Mouse (Mus musculus) embryonic facial prominence, embryonic 15.5 days (tissue): ENCODE results near the gene Galnt18. TPM values are rescaled to one million over a fixed set of nuclear protein-coding genes. Genes with fewer than 3 reads are reported as not detected.

ENCODE experiments used
- ATAC-seq: fragments of 200-750 bp; cut with Nextera tagmentation; 2 replicates; pipeline ENCODE4 v1.8.0; 2017; ENCODE audit warnings: low read depth, moderate TSS enrichment; ENCODE audit not compliant: insufficient number of reproducible peaks, low FRiP score, low TSS enrichment
- H3K27ac ChIP-seq: fragments of 300-500 bp; sonication (generic); replicated peaks from 2 replicates; pipeline ENCODE4 v1.5.1; 2015; ENCODE audit warnings: mild to moderate bottlenecking, inconsistent platforms
- H3K27me3 ChIP-seq: fragments of 300-500 bp; sonication (generic); 2 replicates; pipeline ENCODE4 v1.6.1; 2015; ENCODE audit warnings: inconsistent platforms
- H3K36me3 ChIP-seq: fragments of 300-500 bp; sonication (generic); 2 replicates; pipeline ENCODE4 v1.6.1; 2015; ENCODE audit warnings: mild to moderate bottlenecking, inconsistent platforms
- H3K4me1 ChIP-seq: fragments of 300-500 bp; sonication (generic); 2 replicates; pipeline ENCODE4 v1.6.1; 2015; ENCODE audit warnings: inconsistent platforms
- H3K4me2 ChIP-seq: fragments of 300-500 bp; sonication (generic); replicated peaks from 2 replicates; pipeline ENCODE4 v1.6.1; 2015; ENCODE audit warnings: mild to moderate bottlenecking, inconsistent platforms
- H3K4me3 ChIP-seq: fragments of 300-500 bp; sonication (generic); replicated peaks from 2 replicates; pipeline ENCODE4 v1.5.1; 2015; ENCODE audit warnings: mild to moderate bottlenecking, inconsistent platforms
- H3K9ac ChIP-seq: fragments of 300-500 bp; sonication (generic); 2 replicates; pipeline ENCODE4 v1.6.1; 2015; ENCODE audit warnings: inconsistent platforms
- H3K9me3 ChIP-seq: fragments of 300-500 bp; sonication (generic); replicated peaks from 2 replicates; pipeline ENCODE4 v1.6.1; 2016; ENCODE audit warnings: inconsistent platforms
- WGBS: fragments of 180-500 bp; shearing (Covaris S2); methylation state at CpG from one replicate; pipeline ENCODE4 v1.1.7; 2015; 5-methylcytosine and 5-hydroxymethylcytosine counted together
- polyA plus RNA-seq: library from polyadenylated mRNA; unstranded; fragments of >200 nt; fragmentation: Nextera tagmentation; extraction: Ambion mirVana; gene quantifications from 2 replicates; pipeline ENCODE4 v1.2.1, GENCODE M21; 2015

The Galnt18 gene
- polyA plus RNA-seq, 1 experiment from 2014 or later: 30.0 TPM

DNA sequence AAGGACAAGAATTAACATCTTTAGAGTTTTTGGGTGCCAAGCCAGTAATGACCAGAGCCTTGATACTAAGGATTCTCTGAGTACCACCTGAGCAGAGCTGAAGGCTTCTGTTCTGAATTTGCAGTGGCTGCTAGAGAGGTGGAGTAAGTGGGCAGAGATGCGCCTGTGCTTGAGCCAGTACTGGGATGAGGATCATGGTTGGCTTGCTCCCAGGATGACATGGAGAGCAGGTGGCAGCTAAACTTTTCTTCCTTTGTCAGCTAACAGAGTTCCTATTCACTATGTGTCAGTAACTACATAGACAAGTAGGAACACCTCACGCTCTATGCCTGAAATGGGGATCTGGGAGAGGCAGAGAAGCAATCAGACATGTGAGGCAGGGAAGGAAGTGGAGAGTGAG lies 264.3 kb downstream of the Galnt18 start:
- Histone ChIP-seq H3K27me3 (no peaks in the 10 kb centered on the region), H3K9me3 (no peaks in the 10 kb centered on the region), H3K4me3 (no peak overlapping the region), H3K36me3 (0 out of 2 replicates have a peak, but pooled peaks cover 7% of the 10 kb centered on the region), H3K4me1 (peaks cover 11% of the 10 kb centered on the region), H3K4me2 (no peak overlapping the region), H3K27ac (no peak overlapping the region), H3K9ac (no peak overlapping the region)
- 80% methylated on average over 2 of the region's 2 CpGs for WGBS
- no peak for ATAC-seq

DNA sequence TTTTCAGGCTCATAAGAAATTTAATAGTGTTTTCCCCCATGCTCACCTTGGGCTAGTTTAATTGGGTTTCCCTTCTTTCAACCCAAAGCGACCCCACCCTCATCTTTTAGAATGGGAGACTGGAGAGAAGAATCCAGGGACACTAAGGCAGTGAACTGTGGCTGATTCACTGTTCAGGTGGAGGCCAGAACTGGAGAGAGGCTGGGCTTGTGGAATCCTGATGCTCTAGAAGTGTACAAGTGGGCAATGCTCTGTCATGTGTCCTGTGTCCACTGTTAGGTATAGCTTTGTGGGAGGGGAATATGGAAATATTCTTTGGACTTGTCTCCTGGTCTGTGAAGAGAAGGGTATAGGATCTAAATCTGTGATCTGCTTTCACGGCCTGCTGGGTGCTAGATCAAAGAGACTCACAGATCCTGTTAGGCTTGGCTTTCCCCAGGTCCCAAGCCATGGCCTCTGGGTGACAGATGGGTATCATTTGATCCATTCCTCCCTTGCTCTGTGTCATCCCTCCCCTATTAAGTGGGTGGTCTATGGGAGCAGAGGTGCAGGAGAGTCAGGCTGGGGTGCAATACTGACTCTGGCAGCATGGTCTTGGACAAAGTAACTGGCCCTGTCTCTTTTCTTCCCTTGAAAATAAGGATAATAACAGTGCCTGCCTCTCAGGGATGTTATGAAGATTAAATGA lies 270.5 kb downstream of the Galnt18 start:
- no peak overlapping the region for H3K4me3 ChIP-seq
- no peaks in the 10 kb centered on the region for H3K27me3 ChIP-seq
- no peak overlapping the region for H3K9ac ChIP-seq
- H3K4me2 ChIP-seq: no peak overlapping the region
- H3K4me1 ChIP-seq: no peaks in the 10 kb centered on the region
- peaks cover 11% of the 10 kb centered on the region; the same call in 1 of the 2 replicates for H3K36me3 ChIP-seq
- no peak for ATAC-seq
- H3K9me3 ChIP-seq: no peaks in the 10 kb centered on the region
- WGBS: 68% methylated on average over 2 of the region's 2 CpGs
- no peak overlapping the region for H3K27ac ChIP-seq

DNA sequence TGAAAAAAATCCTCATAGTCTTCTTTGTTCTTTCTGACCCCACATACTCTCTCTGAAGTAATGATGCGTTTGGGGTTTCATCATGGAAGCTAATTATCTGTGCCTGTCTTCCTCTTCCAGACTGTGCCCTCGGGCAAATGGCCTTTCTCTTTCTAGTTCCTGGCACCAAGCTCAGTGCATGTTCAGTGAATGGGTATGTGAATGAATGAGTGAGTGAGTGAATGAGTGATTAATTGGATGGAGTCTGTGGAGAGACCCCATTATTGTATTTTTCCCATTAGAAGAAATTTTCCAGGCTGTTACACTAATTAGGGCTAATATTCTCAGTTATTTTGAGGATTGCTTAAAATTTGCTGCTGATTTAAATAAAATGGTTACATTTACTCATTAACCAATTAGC lies 279.2 kb downstream of the Galnt18 start:
- WGBS: 65% methylated on average over 2 of the region's 2 CpGs
- H3K27me3 ChIP-seq: no peaks in the 10 kb centered on the region

DNA sequence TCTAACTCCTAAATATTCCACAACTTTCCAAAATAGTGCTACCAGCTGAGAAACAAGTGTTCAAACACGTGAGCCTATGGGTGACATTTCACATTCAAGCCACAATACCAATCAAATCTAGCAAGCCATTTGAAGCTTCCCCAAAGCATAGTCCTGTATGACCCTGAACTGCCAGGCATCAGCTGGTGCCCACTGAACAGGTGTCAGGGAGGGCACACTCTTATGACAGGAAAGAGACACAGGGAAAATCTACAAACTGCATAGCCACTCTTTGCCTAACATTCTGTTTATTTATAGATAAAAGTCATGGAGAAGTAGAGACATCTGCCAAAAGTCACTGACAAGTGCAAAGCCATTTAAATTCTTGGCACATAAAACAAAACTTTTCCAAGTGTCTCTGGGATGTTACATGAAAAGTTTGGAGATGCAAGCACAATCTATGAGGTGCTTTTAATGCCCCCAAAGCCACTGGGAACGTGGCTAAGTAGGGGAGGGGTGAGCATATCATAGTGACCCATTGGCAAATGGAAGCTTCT lies 280.5 kb downstream of the Galnt18 start:
- WGBS: 56% methylated on average over 2 of the region's 2 CpGs
- no peak overlapping the region for H3K9ac ChIP-seq
- H3K4me3 ChIP-seq: no peak overlapping the region
- H3K4me2 ChIP-seq: no peak overlapping the region
- H3K4me1 ChIP-seq: peaks cover 9% of the 10 kb centered on the region; the same call in 1 of the 2 replicates
- H3K27me3 ChIP-seq: no peaks in the 10 kb centered on the region
- no peak overlapping the region for H3K27ac ChIP-seq
- H3K9me3 ChIP-seq: no peaks in the 10 kb centered on the region
- ATAC-seq: no peak
- H3K36me3 ChIP-seq: 0 out of 2 replicates have a peak, but pooled peaks cover 2% of the 10 kb centered on the region

More for the DNA sequence above, 279.2 kb downstream of the Galnt18 start:
- Histone ChIP-seq H3K9me3 (no peaks in the 10 kb centered on the region), H3K4me1 (peaks cover 9% of the 10 kb centered on the region; the same call in 1 of the 2 replicates), H3K4me3 (no peak overlapping the region), H3K27ac (no peak overlapping the region), H3K9ac (no peak overlapping the region), H3K4me2 (no peak overlapping the region), H3K36me3 (0 out of 2 replicates have a peak, but pooled peaks cover 2% of the 10 kb centered on the region)
- ATAC-seq: no peak

DNA sequence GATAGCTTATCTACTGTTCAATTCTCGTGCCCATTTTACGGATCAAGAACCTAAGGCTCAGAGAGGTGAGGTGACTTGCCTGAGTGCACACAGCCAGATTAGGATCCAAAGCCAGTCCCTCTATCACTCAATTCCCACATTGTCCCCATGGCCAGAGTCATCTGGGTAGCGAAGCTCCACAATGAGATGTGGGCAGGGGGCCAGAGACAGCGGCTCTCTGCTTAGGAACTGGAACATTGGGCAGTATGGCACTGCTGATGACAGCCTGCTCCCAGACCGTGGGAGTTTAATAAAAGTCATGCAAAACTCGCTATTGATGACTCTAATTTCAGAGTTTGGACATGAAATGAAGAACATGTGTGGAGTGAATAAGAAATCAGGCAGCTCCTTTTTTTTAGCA lies 282.6 kb downstream of the Galnt18 start:
- H3K27me3 ChIP-seq: no peaks in the 10 kb centered on the region
- no peaks in the 10 kb centered on the region for H3K36me3 ChIP-seq
- peaks cover 9% of the 10 kb centered on the region; the same call in 1 of the 2 replicates for H3K4me1 ChIP-seq
- H3K27ac ChIP-seq: no peak overlapping the region
- WGBS: 54% methylated on average over 6 of the region's 6 CpGs
- H3K9ac ChIP-seq: no peak overlapping the region
- no peak overlapping the region for H3K4me3 ChIP-seq
- H3K4me2 ChIP-seq: no peak overlapping the region
- ATAC-seq: no peak
- H3K9me3 ChIP-seq: no peaks in the 10 kb centered on the region

DNA sequence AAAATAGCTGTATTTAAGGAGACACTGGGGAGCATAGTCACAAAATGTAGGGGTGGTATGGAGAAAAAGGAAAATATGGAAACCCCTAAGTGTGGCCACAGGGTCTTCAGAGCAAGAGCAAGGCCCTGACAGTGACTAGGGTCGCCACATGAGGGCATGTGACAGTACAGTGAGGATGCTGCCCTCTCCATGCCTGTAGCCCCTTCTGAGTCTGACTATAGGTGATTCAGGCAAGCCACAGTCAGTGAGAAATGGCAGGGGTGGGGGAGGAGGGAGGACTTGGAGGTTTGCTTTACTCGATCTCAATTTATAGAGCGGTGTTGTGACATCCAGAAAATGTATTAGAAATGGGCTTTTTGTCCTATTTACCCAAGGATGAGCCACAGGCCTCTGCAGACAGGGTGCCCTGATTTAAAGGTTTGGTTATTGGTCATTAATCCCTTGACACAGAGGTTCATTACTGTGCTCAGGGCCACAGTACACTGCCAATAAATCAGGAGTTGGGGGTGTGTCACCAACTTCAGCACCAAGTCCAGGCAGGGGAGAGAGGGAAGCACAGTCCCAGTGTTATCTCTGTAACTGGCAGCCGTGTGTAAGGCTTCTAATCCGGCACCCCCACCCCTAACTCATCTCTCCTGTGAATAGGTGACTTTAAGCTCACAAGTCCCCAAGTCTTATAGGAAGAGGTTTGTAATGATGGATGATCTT lies 287.4 kb downstream of the Galnt18 start:
- H3K9me3 ChIP-seq: no peaks in the 10 kb centered on the region
- H3K4me2 ChIP-seq: no peak overlapping the region
- H3K9ac ChIP-seq: no peak overlapping the region
- WGBS: 82% methylated on average over 5 of the region's 5 CpGs
- peaks cover 4% of the 10 kb centered on the region; the same call in 1 of the 2 replicates for H3K4me1 ChIP-seq
- 0 out of 2 replicates have a peak overlapping the region, but pooled peaks have one; percentile 34 for H3K27ac ChIP-seq
- H3K36me3 ChIP-seq: no peaks in the 10 kb centered on the region
- no peak overlapping the region for H3K4me3 ChIP-seq
- ATAC-seq: no peak
- H3K27me3 ChIP-seq: no peaks in the 10 kb centered on the region

DNA sequence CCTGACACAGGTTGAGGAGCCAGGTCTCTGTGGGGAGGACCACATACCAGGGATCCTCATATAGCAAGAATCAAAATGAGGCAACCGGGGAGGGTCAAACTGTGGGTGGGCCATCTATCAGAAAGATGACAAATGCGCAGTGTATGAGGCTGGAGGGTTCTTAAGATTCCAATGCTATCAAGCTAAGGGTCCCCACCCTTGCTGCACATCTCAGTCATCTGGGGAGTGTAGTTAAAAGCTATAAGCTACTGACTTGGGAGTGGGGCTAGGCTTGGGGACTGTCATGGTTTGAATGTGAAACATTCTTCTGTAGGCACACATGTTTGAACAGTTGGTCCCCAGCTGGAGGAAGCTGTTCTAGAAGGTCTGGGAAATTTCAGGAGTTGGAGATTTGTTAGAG lies 288.2 kb downstream of the Galnt18 start:
- H3K36me3 ChIP-seq: no peaks in the 10 kb centered on the region
- WGBS: 82% methylated on average over 2 of the region's 2 CpGs
- H3K4me3 ChIP-seq: no peak overlapping the region
- no peak overlapping the region for H3K27ac ChIP-seq
- no peaks in the 10 kb centered on the region for H3K27me3 ChIP-seq
- no peak overlapping the region for H3K9ac ChIP-seq
- no peaks in the 10 kb centered on the region; the same call in 1 of the 2 replicates for H3K4me1 ChIP-seq
- no peak; the same call in 1 of the 2 replicates for ATAC-seq
- no peaks in the 10 kb centered on the region for H3K9me3 ChIP-seq
- H3K4me2 ChIP-seq: no peak overlapping the region

DNA sequence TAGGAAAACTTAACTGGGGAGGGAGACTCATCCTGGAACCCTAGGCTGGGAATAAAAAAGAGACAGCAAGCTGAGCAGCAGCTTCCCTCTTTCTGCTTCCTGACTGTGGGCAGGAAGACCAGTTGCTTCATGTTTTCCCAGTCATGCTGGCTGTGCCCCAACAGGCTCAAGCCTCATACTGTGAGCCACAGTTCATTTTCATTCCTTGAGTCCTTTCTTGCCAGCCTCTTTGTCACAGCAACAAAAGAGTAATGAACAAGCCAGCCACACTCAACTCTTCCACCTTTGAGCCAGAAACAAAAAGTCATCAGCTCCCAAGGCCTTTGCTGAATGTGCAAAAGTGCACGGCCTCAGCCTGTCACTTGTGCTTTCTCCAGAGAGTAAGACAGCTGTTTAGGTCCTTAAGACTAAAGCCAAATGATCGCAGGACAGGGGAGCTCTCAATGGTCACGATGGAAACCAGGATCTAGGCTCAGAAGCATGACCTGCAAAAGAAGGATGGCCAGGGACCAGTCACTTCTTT lies 292.9 kb downstream of the Galnt18 start:
- Histone ChIP-seq H3K36me3 (no peaks in the 10 kb centered on the region), H3K4me3 (no peak overlapping the region), H3K27me3 (no peaks in the 10 kb centered on the region), H3K9me3 (no peaks in the 10 kb centered on the region), H3K9ac (no peak overlapping the region), H3K4me2 (no peak overlapping the region), H3K27ac (no peak overlapping the region), H3K4me1 (peaks cover 5% of the 10 kb centered on the region; the same call in 1 of the 2 replicates)
- no peak for ATAC-seq
- 70% methylated on average over 3 of the region's 3 CpGs for WGBS

DNA sequence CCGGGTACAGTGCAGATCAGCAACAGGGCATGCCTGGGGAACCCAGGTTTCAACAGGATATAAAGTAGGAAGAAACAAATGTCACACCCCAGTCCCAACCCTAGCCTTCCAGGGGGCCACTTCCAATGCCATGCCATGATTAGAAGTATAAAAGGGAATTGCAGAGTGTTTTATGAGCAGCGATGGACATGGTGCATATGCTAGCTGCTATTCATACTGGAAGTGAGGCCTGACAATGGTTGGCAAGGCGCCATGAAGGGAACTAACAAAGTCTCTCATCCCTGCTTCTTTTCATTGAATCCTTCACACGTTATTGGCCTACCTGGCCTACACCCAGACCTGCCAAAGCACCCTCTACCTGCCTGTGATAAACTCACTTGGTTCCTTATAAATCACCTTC lies 295.9 kb downstream of the Galnt18 start:
- Histone ChIP-seq H3K9me3 (no peaks in the 10 kb centered on the region), H3K4me3 (no peak overlapping the region), H3K4me2 (no peak overlapping the region), H3K27ac (no peak overlapping the region), H3K27me3 (no peaks in the 10 kb centered on the region), H3K9ac (no peak overlapping the region), H3K4me1 (peaks cover 6% of the 10 kb centered on the region; the same call in 1 of the 2 replicates), H3K36me3 (no peaks in the 10 kb centered on the region)
- 81% methylated on average over 4 of the region's 4 CpGs for WGBS
- ATAC-seq: no peak

DNA sequence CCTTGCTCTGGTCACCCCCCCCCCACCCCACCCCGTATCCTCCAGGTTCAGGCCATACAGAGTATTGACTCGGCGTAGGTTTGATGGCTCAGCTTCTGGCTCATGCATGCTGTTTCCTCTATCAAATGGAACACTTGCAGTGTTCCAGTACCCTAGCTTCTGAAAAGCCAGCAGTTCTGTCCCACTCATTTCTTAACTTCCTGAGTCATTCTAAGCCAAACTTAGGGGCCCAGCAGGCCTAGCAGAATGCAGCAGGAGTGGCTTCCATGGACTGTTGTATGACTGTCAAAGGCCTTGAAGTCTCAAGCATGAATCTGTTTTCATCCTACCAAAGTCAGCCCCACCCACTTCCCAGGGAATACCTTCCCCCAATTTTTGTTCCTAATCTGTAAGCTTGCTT lies 296.5 kb downstream of the Galnt18 start:
- ATAC-seq: no peak
- 92% methylated on average over 3 of the region's 3 CpGs for WGBS

DNA sequence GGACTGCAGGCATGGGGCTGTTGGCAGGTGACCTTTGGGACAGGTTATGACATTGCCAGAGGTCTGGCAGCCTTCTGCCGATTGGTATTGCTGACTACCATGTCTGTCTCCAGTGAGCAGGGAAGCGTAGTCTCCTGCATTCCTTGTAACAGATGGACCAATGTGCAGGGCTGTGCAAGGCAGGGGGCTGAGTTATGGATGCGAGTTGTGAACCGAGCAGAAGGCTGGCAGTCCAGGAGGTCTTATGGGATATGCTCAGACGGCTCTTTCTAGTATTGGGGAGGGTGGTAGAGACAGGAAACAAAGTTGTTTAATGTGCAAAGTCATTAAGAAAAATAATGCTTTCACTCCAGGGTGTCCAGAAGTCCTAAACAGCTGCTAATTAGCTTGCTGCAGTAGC lies 312.1 kb downstream of the Galnt18 start:
- H3K4me2 ChIP-seq: no peak overlapping the region
- no peak overlapping the region for H3K9ac ChIP-seq
- H3K9me3 ChIP-seq: no peaks in the 10 kb centered on the region
- 0 out of 2 replicates have a peak, but pooled peaks cover 3% of the 10 kb centered on the region for H3K36me3 ChIP-seq
- WGBS: 59% methylated on average over 5 of the region's 5 CpGs
- H3K4me3 ChIP-seq: no peak overlapping the region
- H3K4me1 ChIP-seq: no peaks in the 10 kb centered on the region
- H3K27me3 ChIP-seq: no peaks in the 10 kb centered on the region
- H3K27ac ChIP-seq: no peak overlapping the region
- ATAC-seq: no peak

More for the DNA sequence above, 296.5 kb downstream of the Galnt18 start:
- Histone ChIP-seq H3K4me3 (no peak overlapping the region), H3K9me3 (no peaks in the 10 kb centered on the region), H3K27ac (no peak overlapping the region), H3K9ac (no peak overlapping the region), H3K27me3 (no peaks in the 10 kb centered on the region), H3K4me2 (no peak overlapping the region), H3K4me1 (peaks cover 6% of the 10 kb centered on the region; the same call in 1 of the 2 replicates), H3K36me3 (no peaks in the 10 kb centered on the region)
